Mouse (Mus musculus) brain, embryonic 14.5 days (tissue): ENCODE measurements around the gene Kcnip3.

ENCODE experiments used
- CTCF ChIP-seq: fragments of 200-500 bp; IDR thresholded peaks from 2 replicates; pipeline ENCODE4 v1.5.1; 2012; ENCODE audit warnings: inconsistent platforms, mild to moderate bottlenecking, moderate library complexity, borderline replicate concordance; ENCODE audit not compliant: insufficient read depth, insufficient read length; ENCODE audit errors: extremely low read depth
- POLR2A ChIP-seq: fragments of 200-500 bp; IDR thresholded peaks from 2 replicates; pipeline ENCODE4 v1.6.1; 2012; ENCODE audit warnings: mild to moderate bottlenecking, inconsistent platforms, borderline replicate concordance; ENCODE audit not compliant: poor library complexity, insufficient read depth, insufficient read length, severe bottlenecking; ENCODE audit errors: extremely low read depth

DNA sequence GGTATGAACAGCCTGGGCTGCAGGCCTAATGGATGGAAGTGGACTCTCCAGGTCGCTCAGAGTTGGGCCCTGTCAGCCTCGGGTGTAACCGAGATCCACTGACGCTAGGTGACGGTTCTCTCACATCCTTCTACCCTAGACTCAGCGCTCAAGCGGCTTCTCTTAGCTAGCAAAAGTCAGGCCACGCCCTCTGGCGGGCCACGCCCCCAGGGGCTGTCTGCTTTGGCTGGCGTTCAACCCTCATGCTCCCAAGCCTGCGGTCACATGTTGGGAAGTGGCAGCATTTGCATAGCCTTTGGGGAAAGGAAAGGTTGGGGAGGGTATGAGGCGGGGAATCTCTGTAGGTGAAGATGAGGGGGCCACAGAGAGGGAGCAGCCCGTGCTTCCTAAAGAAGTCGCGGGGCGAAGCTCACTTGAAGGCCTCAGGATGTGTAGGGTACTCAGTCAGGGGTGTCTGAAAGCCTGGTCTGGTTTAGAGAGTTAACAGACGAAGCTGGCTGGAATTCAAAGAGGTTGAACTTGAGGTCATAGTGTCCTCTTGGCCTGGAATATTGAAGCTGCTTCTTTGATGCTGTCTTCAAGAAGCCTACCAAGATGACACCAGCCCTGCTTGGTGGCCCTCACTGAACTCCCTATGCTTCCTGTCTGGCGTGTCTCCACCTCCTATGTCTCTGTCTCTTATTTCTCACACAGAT, 37.3 kb downstream of the Kcnip3 start:
- TF ChIP-seq CTCF (no peak), POLR2A (no peak)
